Mouse (Mus musculus) limb, embryonic 15.5 days (tissue): Measurements from ENCODE around the gene Gm20773. TPM values are rescaled to one million over a fixed set of nuclear protein-coding genes. Genes with fewer than 3 reads are reported as not detected.
"Not testable (repeated sequence)": the region's sequence is repeated elsewhere in the genome, so short reads cannot be mapped to it uniquely, and the experiment has no call there.

Source experiments
- ATAC-seq: fragments of 200-750 bp; cut with Nextera tagmentation; 2 replicates; pipeline ENCODE4 v1.8.0; 2017; ENCODE audit warnings: low read depth, moderate TSS enrichment; ENCODE audit not compliant: insufficient number of reproducible peaks, low FRiP score, low TSS enrichment
- H3K27ac ChIP-seq: fragments of 300-500 bp; sonication (generic); 2 replicates; pipeline ENCODE4 v1.5.1; 2015; ENCODE audit warnings: moderate library complexity, mild to moderate bottlenecking, inconsistent platforms
- H3K27me3 ChIP-seq: fragments of 300-500 bp; sonication (generic); 2 replicates; pipeline ENCODE4 v1.6.1; 2015; ENCODE audit warnings: inconsistent platforms
- H3K36me3 ChIP-seq: fragments of 300-500 bp; sonication (generic); 2 replicates; pipeline ENCODE4 v1.6.1; 2015; ENCODE audit warnings: inconsistent platforms
- H3K4me1 ChIP-seq: fragments of 300-500 bp; sonication (generic); 2 replicates; pipeline ENCODE4 v1.6.1; 2015; ENCODE audit warnings: inconsistent platforms
- H3K4me2 ChIP-seq: fragments of 300-500 bp; sonication (generic); 2 replicates; pipeline ENCODE4 v1.6.1; 2015; ENCODE audit warnings: mild to moderate bottlenecking, inconsistent platforms
- H3K4me3 ChIP-seq: fragments of 300-500 bp; sonication (generic); 2 replicates; pipeline ENCODE4 v1.5.1; 2015; ENCODE audit warnings: mild to moderate bottlenecking, inconsistent platforms
- H3K9ac ChIP-seq: fragments of 300-500 bp; sonication (generic); 2 replicates; pipeline ENCODE4 v1.6.1; 2015; ENCODE audit warnings: inconsistent platforms
- H3K9me3 ChIP-seq: fragments of 300-500 bp; sonication (generic); 2 replicates; pipeline ENCODE4 v1.6.1; 2016; ENCODE audit warnings: inconsistent platforms
- WGBS: fragments of 180-500 bp; shearing (Covaris S2); methylation state at CpG from one replicate; pipeline ENCODE4 v1.1.7; 2015; 5-methylcytosine and 5-hydroxymethylcytosine counted together
- polyA plus RNA-seq: library from polyadenylated mRNA; unstranded; fragments of >200 nt; fragmentation: Nextera tagmentation; extraction: Ambion mirVana; gene quantifications from 2 replicates; pipeline ENCODE4 v1.2.1, GENCODE M21; 2015

Gm20773 gene
- not detected in 2 replicates for polyA plus RNA-seq

- H3K4me1 ChIP-seq, H3K4me2 ChIP-seq, H3K9ac ChIP-seq, H3K9me3 ChIP-seq, ATAC-seq, H3K4me3 ChIP-seq, H3K27ac ChIP-seq, H3K27me3 ChIP-seq, H3K36me3 ChIP-seq: not testable (repeated sequence)
- no CpG with 5 or more reads among the region's 1 CpGs for WGBS
Measured at GRCm38 (mm10) chrY:13493726-13494125, at the start of gene Gm20773. Gene Gm20773 (plus strand): TSS chrY:13494026.

GRCm38 (mm10) chrY:13465479-13465878 lies 28.3 kb upstream of the Gm20773 start, which contains the start of gene Gm21866:
Gene Gm21866 (minus strand): TSS chrY:13465579.
- H3K27ac ChIP-seq, H3K4me1 ChIP-seq: not testable (repeated sequence)
- WGBS = no CpG with 5 or more reads among the region's 3 CpGs

More at GRCm38 (mm10) chrY:13465479-13465878, 28.3 kb upstream of the Gm20773 start, which contains the start of gene Gm21866:
- ATAC-seq, H3K4me3 ChIP-seq, H3K36me3 ChIP-seq, H3K9ac ChIP-seq, H3K27me3 ChIP-seq, H3K9me3 ChIP-seq, H3K4me2 ChIP-seq: not testable (repeated sequence)

Other genes starting within 250 kb of the Gm20773 start
- gene Gm21440, start 241.6 kb upstream of the Gm20773 start, polyA plus RNA-seq = not detected in 2 replicates
- not detected in 2 replicates for gene Gm21454, start 241.6 kb upstream of the Gm20773 start, polyA plus RNA-seq
- gene Gm21725, start 145.0 kb upstream of the Gm20773 start, polyA plus RNA-seq = not detected in 2 replicates
- gene Gm21866, start 28.4 kb upstream of the Gm20773 start, polyA plus RNA-seq = not detected in 2 replicates